Mouse (Mus musculus): ENCODE data around the gene Hist1h1e.
"Not testable (repeated sequence)": the region's sequence is repeated elsewhere in the genome, so short reads cannot be mapped to it uniquely, and the experiment has no call there.

Hist1h1e gene

DNA sequence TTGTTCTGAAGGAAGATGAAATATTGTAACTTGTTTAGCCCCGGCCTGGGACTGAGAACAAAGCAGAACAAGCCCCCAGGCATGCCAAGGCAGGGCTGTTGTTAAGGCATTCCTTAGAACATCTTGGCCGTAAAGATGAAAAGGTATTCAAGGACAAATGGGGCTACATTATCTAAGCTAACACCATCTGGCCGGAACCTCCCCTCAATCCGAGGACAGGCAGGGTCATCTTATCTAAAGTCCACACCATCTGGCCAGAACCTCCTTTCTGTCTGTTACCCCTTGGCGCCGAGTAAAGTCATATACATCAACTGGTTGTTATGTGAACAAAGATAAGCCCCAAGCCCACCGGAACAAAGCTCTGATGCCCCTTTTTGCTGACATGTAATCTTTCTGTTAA, 30.5 kb downstream of the Hist1h1e start:
- not testable (repeated sequence) for DNase-seq (ENCODE audit: low spot score)

- no peak for DNase-seq (ENCODE audit: low spot score)
Observed at GRCm38 (mm10) chr13:23591206-23591605, 31.2 kb downstream of the Hist1h1e start.

GRCm38 (mm10) chr13:23586940-23587225, 35.5 kb downstream of the Hist1h1e start:
- no peak for DNase-seq (ENCODE audit: low spot score)

GRCm38 (mm10) chr13:23586099-23586939, 36.0 kb downstream of the Hist1h1e start:
- no peak for DNase-seq (ENCODE audit: low spot score)

DNA sequence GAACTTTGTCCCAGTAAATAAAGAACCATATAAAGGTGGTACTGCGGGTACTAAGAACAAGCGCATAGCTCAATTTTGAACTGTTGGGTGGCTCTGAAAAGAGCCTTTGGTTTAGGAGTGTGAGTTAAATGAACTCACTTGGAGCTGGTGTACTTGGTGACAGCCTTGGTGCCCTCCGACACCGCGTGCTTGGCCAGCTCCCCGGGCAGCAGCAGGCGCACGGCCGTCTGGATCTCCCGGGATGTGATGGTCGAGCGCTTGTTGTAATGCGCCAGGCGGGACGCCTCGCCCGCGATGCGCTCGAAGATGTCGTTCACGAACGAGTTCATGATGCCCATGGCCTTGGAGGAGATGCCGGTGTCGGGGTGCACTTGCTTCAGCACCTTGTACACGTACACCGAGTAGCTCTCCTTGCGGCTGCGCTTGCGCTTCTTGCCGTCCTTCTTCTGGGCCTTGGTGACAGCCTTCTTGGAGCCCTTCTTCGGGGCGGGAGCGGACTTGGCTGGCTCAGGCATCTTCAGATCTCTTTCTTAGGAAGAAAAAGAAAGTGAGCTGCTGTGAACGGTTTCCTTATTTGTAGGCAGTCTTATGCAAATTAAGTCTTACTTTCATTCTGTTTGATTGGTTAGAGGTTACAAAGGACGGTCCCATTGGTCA, 36.8 kb downstream of the Hist1h1e start:
- DNase-seq (ENCODE audit: low spot score): peak; percentile 93

DNA sequence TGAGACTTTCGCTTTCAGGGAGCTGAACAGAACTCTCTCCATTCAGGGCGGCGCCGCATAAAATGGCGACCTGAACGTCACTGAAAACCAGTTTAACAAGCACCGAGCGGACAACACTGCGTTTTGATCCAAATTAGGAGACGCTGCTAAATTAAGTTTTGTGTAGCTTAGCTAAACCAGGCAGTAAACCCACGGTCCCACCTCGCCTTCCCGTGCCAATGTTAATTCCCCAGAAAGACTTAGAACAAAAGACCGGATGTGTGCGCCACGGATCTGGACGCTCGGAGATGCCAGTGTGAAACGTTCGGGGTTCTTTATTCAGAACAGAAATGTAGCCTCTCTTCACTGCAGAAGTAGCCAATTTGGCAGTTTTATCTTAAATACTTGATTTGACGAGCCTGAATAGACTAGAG, 37.3 kb downstream of the Hist1h1e start:
- peak; percentile 84 for DNase-seq (ENCODE audit: low spot score)

GRCm38 (mm10) chr13:23584331-23584730, 38.0 kb downstream of the Hist1h1e start:
- DNase-seq (ENCODE audit: low spot score): no peak

- DNase-seq (ENCODE audit: low spot score): no peak
Observed at GRCm38 (mm10) chr13:23583387-23584068, 38.8 kb downstream of the Hist1h1e start.

DNA sequence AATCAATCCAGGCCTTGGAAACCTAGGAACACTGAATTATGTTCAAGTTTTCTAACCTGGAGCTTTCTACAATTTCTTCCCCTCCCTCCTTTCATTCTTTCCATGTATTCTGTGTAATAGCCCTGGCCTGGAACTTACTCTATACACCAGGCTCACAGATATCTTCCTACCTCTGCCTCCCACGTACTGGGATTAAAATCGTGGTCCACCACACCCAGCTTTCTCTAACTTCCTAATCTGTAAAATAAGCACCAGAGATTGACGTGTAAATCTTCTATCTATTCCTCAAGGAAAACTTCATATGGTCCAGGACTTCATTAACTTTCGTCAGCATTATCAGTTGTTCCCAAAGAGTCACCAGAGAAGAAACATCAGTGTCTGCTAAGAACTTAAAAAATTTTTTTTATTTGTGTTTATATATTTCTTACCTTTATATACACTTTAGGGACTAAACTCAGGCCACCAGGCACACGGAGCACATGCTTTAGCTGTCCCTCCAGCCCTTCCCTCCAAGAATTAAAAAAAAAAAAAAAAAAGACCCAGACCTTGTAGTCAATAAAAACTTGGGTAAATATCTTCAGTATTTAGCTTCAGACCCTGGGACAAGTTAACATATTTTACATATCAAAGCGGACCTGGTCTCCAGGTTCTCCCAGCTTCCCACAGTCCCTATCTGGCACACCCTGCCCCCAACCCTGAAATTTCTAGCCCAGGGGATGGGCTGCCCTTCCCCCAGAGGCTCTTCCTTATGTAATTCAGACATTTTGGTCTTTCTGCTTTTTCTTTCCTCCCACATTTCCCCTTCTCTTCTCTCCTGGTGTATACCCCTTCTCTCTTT, 39.9 kb downstream of the Hist1h1e start:
- no peak for DNase-seq (ENCODE audit: low spot score)

GRCm38 (mm10) chr13:23581408-23582218, 40.7 kb downstream of the Hist1h1e start, which contains the start of gene Hist1h4d:
Gene Hist1h4d (plus strand): TSS chr13:23581598.
- peak; percentile 99 for DNase-seq (ENCODE audit: low spot score)

DNA sequence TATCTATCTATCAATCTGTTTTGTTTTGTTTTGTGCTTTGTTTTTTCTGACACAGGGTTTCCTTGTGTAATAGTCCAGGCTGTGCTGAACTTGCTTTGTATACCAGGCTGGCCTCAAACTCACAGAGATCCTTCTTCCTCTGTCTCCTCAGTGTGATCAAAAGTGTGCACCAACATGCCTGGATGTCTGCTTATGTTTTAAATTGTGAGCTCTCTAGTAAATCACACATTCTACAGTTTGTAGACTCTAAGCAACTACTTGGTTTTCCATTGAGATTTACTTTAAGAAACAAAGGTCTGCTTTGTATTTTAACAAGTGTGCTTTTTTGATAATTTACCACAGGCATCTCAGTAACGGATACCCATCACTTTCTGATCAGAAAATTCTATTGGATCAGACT, 44.5 kb downstream of the Hist1h1e start:
- DNase-seq (ENCODE audit: low spot score): no peak

DNA sequence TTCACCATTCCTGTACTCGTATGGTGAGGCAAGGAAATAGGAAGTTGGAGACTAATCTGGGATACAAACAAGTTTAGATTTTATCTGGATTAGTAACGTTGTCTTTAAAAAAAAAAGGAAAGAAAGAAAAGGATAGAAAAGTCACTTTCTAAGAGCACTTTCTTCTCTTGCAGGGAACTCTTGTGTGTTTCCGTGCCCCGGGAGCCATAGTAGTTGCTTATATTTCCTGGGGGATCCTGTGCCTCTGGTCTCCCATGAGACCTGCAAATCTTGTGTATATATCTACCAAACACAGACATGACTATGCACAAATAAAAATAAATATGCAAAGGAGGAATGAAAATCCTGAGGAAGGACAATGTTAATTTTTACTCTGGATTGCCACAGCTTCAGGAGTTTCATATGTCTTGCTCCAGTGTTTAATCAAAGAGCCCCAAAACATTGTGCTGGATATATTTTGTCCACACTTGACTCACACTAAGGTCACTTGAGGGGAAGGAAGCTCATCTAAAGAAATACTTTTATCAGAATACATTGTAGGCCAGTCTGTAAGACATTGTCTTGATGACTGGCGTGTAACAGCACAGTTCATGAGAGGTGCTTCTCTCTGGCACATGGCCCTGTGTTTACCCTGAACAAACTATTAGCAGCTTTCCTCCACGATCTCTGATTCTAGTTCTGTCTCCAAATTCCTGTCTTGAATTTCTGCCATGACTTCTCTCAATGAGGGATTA, 45.3 kb downstream of the Hist1h1e start:
- DNase-seq (ENCODE audit: low spot score): no peak

DNA sequence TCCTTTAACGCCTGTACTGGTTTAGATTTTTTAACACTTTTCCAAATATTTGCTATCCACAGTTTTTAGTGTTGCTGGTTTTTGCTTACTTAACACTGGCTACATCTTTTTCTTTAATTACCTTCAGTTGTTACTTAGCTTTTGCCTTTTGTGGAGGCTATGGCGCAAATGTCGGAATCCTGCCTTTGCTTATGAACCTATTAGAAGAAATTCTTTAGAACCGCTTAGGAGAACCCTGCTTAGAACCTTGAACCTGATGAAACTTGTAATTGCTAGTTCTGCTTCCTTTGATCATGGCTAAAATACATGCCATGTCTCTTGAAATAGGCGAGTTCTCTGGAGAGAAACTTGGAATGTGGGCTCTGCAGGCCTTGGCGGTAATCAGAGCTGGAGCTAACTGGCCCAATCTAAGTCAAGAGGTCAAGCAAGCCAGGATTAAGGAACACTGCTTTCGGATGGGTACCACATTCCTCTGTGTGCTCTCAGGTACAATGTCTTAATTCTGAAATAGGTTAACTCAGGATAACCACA, 45.9 kb downstream of the Hist1h1e start:
- DNase-seq (ENCODE audit: low spot score): no peak

- not testable (repeated sequence) for DNase-seq (ENCODE audit: low spot score)
Observed at GRCm38 (mm10) chr13:23575864-23576313, 46.5 kb downstream of the Hist1h1e start.

- DNase-seq (ENCODE audit: low spot score): peak; percentile 78
Observed at GRCm38 (mm10) chr13:23575271-23575851, 47.0 kb downstream of the Hist1h1e start, which contains the start of gene Hist1h3d. Gene Hist1h3d (plus strand): TSS chr13:23575763.

DNA sequence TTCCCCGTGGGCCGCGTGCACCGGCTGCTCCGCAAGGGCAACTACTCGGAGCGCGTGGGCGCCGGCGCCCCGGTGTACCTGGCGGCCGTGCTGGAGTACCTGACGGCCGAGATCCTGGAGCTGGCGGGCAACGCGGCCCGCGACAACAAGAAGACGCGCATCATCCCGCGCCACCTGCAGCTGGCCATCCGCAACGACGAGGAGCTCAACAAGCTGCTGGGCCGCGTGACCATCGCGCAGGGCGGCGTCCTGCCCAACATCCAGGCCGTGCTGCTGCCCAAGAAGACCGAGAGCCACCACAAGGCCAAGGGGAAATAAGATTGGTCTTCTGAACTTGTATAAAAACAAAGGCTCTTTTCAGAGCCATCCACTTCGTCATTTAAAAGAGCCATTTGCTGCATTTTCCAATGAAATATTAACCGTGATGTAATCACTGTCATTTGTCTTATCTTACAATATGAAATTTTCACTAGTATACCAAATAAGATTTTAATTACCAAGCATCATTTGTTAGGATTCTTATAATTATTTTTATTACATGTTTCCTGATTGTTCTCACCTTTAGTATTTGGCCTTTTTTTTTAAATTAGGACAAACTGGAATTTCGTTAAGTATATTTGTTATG, 47.7 kb downstream of the Hist1h1e start:
- DNase-seq (ENCODE audit: low spot score): not testable (repeated sequence)

DNA sequence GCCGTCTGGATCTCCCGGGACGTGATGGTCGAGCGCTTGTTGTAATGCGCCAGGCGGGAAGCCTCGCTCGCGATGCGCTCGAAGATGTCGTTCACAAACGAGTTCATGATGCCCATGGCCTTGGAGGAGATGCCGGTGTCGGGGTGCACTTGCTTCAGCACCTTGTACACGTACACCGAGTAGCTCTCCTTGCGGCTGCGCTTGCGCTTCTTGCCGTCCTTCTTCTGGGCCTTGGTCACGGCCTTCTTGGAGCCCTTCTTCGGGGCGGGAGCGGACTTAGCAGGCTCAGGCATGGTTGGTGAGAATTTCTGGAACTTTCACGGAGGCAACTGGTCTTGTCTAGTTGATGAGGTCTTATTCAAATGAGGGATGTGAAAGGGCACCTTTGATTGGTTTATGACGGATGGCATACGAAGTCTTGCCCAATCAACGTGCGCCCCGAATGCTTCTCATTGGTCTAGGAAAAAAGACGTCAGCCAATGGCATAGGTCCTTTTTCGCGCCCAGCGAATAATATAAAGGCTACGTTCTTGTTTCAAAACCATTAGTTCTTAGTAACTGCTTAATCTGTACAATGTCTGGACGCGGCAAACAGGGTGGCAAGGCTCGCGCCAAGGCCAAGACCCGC, 48.3 kb downstream of the Hist1h1e start, which contains the start of the genes Hist1h2bf and Hist1h2ad:
TSS of gene Hist1h2bf (minus strand) at position 299 of the 627 bp plus-strand sequence.
TSS of gene Hist1h2ad (plus strand) at position 484 of the 627 bp plus-strand sequence.
- DNase-seq (ENCODE audit: low spot score): peak; percentile 96

All from lung, postnatal 25 days (tissue).